Mouse (Mus musculus): Measurements from ENCODE around the gene Ddx54.
A peak's percentile ranks its signal among the peaks of the same experiment; 100 is the strongest.

DNA sequence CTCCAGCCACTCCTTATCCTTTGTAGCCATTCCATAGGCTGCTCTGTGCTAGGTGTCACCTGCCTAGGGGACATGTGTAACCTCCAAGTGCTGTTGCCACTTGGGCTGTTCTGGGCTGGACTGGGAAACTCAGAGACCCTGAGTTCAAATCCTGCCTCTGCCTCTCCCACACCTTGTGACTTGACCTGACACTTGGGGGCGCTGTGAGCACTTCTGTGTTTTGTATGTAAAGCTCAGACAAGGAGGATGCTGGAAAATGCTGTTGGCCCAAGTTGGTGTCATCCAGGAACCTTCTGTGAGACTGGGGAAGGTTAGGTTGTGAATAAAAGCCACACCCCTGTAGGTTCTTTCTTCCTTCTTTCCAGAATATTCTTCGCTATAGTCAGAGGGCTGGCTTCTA is 52.3 kb downstream of the Ddx54 start:
- TF ChIP-seq CTCF (IDR thresholded peaks at IDR 0.05; ENCODE audit: low read depth) (peak; percentile 26; the same call in 1 of the 2 replicates), EP300 (optimal IDR thresholded peaks at IDR 0.05) (no peak)
